Mouse (Mus musculus): ENCODE results near the gene Tacc2. TPM values are rescaled to one million over a fixed set of nuclear protein-coding genes. Genes with fewer than 3 reads are reported as not detected.

The Tacc2 gene
- total RNA-seq, 2 experiments from 2014 or later = 91.9 to 95.2 TPM

GRCm38 (mm10) chr7:130606958-130607357, 29.7 kb downstream of the Tacc2 start:
- no peak for DNase-seq (ENCODE audit: low spot score in 2 of 2)

GRCm38 (mm10) chr7:130613973-130614372, 36.7 kb downstream of the Tacc2 start:
- DNase-seq (ENCODE audit: low spot score in 2 of 2) = no peak

- DNase-seq (ENCODE audit: low spot score in 2 of 2) = no peak
Measured at GRCm38 (mm10) chr7:130617591-130617990, 40.4 kb downstream of the Tacc2 start.

- DNase-seq (ENCODE audit: low spot score in 2 of 2) = no peak
Measured at GRCm38 (mm10) chr7:130621068-130621467, 43.8 kb downstream of the Tacc2 start.

GRCm38 (mm10) chr7:130621953-130622352, 44.7 kb downstream of the Tacc2 start:
- no peak for DNase-seq (ENCODE audit: low spot score in 2 of 2)

- no peak for DNase-seq (ENCODE audit: low spot score in 2 of 2)
Measured at GRCm38 (mm10) chr7:130622359-130622758, 45.1 kb downstream of the Tacc2 start.

GRCm38 (mm10) chr7:130624299-130624698, 47.1 kb downstream of the Tacc2 start:
- DNase-seq (ENCODE audit: low spot score in 2 of 2) = no peak

GRCm38 (mm10) chr7:130625361-130625760, 48.1 kb downstream of the Tacc2 start:
- DNase-seq (ENCODE audit: low spot score in 2 of 2) = no peak

GRCm38 (mm10) chr7:130628601-130629000, 51.4 kb downstream of the Tacc2 start:
- DNase-seq (ENCODE audit: low spot score in 2 of 2) = no peak

- no peak for DNase-seq (ENCODE audit: low spot score in 2 of 2)
Measured at GRCm38 (mm10) chr7:130629999-130630398, 52.8 kb downstream of the Tacc2 start.

GRCm38 (mm10) chr7:130630956-130631355, 53.7 kb downstream of the Tacc2 start:
- no peak for DNase-seq (ENCODE audit: low spot score in 2 of 2)

GRCm38 (mm10) chr7:130631553-130632378, 54.5 kb downstream of the Tacc2 start:
- DNase-seq (ENCODE audit: low spot score in 2 of 2) = no peak

GRCm38 (mm10) chr7:130632379-130632732, 55.1 kb downstream of the Tacc2 start:
- no peak for DNase-seq (ENCODE audit: low spot score in 2 of 2)

GRCm38 (mm10) chr7:130634259-130634871, 57.1 kb downstream of the Tacc2 start:
- no peak for DNase-seq (ENCODE audit: low spot score in 2 of 2)

GRCm38 (mm10) chr7:130635212-130635611, 58.0 kb downstream of the Tacc2 start:
- no peak for DNase-seq (ENCODE audit: low spot score in 2 of 2)

- DNase-seq (ENCODE audit: low spot score in 2 of 2) = no peak
Measured at GRCm38 (mm10) chr7:130636274-130636673, 59.0 kb downstream of the Tacc2 start.

GRCm38 (mm10) chr7:130636902-130637301, 59.7 kb downstream of the Tacc2 start:
- DNase-seq (ENCODE audit: low spot score in 2 of 2) = no peak

GRCm38 (mm10) chr7:130637811-130638210, 60.6 kb downstream of the Tacc2 start:
- no peak for DNase-seq (ENCODE audit: low spot score in 2 of 2)

GRCm38 (mm10) chr7:130640681-130641080, 63.4 kb downstream of the Tacc2 start:
- DNase-seq (ENCODE audit: low spot score in 2 of 2) = no peak

- peak in 1 of 2 experiments; percentile 17 for DNase-seq (ENCODE audit: low spot score in 2 of 2)
Measured at GRCm38 (mm10) chr7:130645332-130645993, 68.2 kb downstream of the Tacc2 start.

GRCm38 (mm10) chr7:130645994-130646761, 68.9 kb downstream of the Tacc2 start:
- peak; percentile 29 to 52 for DNase-seq (ENCODE audit: low spot score in 2 of 2)

Data from layer of hippocampus, postnatal 10 days (tissue).